Mouse (Mus musculus): Measurements from ENCODE around the gene Hck.

DNA sequence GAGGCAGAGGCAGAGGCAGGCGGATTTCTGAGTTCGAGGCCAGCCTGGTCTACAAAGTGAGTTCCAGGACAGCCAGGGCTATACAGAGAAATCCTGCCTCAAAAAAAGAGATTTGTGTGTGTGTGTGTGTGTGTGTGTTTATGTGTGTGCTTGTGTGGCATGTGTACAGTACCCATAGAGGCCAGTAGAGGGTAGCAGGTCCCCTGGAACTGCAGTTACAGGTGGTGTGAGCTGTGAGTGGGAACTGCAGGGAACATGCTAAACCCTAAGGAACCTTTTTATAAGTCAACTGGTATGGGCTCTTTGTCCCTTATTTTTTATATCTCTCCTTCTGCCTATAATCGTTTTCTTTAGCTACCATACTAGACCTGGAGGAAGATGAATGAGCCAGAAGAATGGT is 49.0 kb downstream of the Hck start:
- TF ChIP-seq POLR2A (IDR thresholded peaks at IDR 0.05; ENCODE audit: borderline replicate concordance, insufficient read depth, low read length) = no peak
- TF ChIP-seq CTCF (IDR thresholded peaks at IDR 0.05; ENCODE audit: borderline replicate concordance, insufficient read depth, low read depth, low read length) = no peak
